Mouse (Mus musculus): ENCODE results near the gene Atp5mpl.

GRCm38 (mm10) chr12:112013271-112013801 lies 46.6 kb upstream of the Atp5mpl start:
- no peak for TF ChIP-seq CTCF (IDR thresholded peaks at IDR 0.05; ENCODE audit: insufficient read depth, low read depth, low read length)
- no peak for TF ChIP-seq POLR2A (IDR thresholded peaks at IDR 0.05; ENCODE audit: insufficient read depth, low read depth, low read length)
